Mouse (Mus musculus) layer of hippocampus, adult 9-10 months (tissue): Measurements from ENCODE around the gene Sfrp2.

Experiments used
- DNase-seq: peaks from one replicate; pipeline ENCODE4 v3.0.0; 2022; ENCODE audit warnings: low spot score

Gene Sfrp2

GRCm38 (mm10) chr3:83771160-83771869 is 5.2 kb downstream of the Sfrp2 start:
- DNase-seq = no peak

- no peak for DNase-seq
These were observed 7.2 kb downstream of the Sfrp2 start for GRCm38 (mm10) chr3:83773281-83773680.

GRCm38 (mm10) chr3:83775403-83775802 is 9.3 kb downstream of the Sfrp2 start:
- no peak for DNase-seq

- DNase-seq = no peak
These were observed 15.5 kb downstream of the Sfrp2 start for GRCm38 (mm10) chr3:83781460-83782222.

DNA sequence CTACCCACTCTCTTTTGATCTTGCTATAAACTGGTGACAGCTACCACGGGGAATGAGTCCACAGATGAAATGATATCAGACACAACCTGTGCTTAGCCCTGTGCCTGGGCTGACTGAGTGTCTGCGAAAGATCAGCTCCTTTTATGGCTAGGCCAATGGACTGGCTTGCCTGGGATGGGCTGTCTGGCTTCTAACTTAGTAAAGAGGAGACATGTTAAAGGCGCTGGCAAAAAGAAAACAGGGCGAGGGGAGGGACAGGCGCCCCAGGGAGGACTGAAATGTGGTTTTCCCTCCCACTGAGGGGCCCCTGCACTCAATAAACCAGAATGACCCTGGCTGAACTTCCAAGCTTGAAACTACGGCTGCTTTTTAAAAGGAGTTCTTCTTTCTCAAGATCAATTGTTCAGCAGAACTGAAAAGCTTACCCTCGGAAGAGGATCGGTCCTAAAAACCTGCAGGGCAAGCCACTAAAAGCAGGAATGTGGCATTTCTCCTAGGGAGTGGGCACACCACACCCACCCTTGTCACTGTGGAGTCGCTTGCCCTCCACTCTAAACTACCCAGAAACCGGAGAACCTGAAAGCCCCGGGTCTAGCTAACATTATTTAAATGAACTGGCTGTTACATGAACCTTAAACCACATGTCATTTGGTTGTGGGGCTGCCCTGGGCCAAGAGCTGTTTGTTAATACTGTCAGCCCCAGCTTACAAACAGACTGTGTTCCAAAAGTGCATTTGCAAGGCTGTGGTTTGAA is 17.8 kb downstream of the Sfrp2 start:
- no peak for DNase-seq

DNA sequence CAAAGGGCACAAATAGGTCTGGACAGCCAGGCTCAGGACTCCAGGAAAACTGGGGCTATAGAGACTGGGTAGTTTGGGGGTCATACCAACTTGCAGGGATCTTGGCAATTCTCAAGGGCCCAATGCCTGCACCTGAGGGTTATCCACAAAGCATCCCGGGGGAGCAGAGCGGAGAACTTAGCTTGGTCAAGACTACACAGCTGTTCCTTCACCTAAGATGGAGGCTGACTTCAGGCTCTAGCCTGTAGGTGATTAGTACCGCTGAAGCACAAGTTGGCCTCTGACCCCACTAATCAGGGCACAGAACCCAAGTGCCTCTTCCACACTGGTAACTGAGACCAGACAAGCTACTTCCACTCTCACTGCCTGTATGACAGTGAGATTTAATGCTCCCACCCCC is 18.6 kb downstream of the Sfrp2 start:
- DNase-seq = no peak

DNA sequence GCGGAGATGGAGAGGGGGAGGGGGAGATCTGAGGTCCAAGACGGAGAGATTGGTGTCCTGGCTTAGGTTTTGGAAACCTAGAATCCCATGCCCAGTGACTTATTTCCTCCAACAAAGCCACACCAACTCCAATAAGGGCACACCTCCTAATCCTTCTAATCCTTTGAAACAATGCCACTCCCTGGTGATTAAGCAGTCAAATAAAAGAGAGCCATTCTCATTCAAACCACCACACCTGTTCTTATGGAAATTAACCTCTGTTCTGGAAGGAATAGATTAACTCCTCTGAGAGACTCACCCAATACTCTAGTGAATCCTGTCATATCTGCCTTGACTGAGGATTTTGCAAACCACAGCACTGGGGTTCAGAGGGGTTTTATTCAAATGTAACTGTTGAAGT is 21.0 kb downstream of the Sfrp2 start:
- DNase-seq = no peak

GRCm38 (mm10) chr3:83787776-83788305 is 21.7 kb downstream of the Sfrp2 start:
- no peak for DNase-seq

DNA sequence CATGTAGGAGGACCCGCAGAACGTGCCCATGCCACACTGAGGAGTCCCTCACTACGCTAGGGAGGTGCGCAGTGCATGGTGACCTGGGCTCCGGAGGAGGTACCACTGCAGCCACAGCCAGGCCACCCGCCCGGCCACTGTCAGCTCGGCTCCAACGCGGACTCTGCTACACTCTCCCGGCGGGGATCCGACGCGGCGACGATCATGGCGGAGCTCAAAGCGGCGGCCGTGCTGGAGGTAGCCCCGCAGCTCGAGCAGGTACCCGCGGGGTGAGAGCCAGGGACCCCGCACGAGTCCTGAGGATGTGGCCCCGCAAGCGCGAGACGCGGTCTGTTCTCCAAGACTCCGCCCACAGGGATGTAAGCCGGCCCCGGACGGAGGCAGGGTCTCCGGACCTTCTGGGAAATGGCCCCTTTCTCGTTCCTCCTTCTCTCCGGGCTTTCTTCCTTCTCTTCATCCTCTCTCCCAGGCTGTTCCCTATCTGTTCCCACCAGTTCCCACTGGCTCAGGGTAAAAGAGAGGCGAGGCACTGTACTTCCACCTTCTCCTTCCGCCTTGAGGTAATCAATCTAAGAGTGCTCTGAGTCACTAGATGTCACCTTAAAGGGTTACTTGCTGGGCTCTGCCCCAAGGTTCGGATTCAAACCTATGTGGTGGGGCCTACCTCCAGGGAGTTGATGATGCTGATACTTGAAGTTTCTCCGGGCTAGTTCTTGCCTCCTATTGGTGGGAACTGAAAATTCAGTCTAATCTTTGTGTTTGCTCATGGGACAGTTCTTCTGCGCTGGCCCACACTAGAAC is 23.7 kb downstream of the Sfrp2 start:
- no peak for DNase-seq

DNA sequence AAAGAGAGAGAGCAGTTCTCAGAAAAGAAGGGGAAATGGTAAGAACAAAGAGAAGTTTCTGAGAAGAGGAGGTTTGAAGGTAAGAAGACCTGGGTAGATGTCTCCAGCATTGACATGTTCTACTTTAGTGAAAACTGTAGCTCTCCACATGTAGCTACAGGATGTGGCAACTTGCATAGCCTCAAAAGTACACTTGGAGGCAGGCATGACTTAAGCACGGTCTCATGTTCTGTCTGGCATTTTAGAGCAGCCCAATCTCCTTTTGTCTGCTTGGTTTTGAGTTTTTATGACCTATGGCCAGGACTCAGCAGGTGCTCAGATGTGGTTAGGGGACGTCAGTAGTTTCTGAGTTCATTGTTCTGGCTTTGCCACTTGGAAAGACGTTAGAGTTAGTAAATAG is 25.3 kb downstream of the Sfrp2 start:
- no peak for DNase-seq

GRCm38 (mm10) chr3:83797098-83797497 is 31.0 kb downstream of the Sfrp2 start:
- no peak for DNase-seq

DNA sequence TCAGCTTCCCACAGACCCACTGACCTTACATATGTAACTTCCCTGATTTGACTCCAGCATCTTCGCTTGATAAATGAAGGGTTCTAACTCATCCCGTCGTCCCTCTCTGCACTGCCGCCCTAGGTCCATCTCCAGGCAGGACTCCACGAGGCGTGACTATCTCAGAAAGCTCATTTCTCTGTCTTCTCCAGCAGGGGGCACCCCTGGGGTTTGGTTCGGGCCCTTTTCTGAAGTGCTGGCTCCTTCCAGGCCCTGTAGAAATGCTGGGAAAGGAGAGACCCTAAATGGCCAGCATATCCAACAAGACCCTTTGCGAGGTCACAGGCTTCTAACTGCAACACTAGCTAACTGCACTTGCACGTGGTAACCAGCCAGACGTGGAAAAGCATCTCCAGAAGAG is 31.7 kb downstream of the Sfrp2 start:
- DNase-seq = no peak

DNA sequence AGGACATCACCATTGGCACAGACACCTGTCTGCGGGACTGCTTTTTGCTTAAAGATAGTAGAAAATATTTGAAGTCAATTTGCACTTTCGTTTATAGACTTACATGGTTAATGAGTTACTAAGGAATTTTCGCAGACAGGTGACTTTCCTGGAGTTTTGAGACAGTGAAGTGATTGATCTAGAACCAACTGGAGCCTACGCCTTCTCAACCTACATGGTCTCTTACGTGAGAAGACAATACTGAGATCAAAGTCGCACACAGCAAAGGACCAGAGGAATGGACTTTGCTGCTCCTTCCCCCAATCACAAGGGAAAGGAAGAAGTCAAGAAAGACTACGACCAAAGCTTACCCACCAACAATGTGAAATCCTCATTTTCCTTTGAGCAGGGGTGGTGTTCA is 33.4 kb downstream of the Sfrp2 start:
- DNase-seq = no peak

GRCm38 (mm10) chr3:83801649-83802155 is 35.6 kb downstream of the Sfrp2 start:
- DNase-seq = no peak

DNA sequence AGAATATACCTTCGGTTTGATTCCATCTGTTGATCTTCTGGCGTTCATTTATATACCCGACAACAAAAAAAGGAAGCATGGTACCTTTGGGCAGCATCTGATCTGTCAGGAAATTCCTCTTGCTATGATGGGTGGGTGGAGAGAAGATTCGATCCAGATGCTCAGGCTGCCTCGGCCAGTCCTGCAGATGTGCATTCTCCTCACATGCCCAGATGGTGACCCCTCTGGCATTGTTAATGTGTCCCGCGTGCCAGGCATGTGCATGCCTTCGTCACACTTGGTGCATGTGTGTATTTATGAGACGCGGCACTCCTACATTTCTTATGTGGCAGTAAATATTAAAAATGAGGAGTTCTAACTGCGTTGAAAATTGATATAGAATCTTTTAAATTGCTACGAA is 42.4 kb downstream of the Sfrp2 start:
- no peak for DNase-seq

DNA sequence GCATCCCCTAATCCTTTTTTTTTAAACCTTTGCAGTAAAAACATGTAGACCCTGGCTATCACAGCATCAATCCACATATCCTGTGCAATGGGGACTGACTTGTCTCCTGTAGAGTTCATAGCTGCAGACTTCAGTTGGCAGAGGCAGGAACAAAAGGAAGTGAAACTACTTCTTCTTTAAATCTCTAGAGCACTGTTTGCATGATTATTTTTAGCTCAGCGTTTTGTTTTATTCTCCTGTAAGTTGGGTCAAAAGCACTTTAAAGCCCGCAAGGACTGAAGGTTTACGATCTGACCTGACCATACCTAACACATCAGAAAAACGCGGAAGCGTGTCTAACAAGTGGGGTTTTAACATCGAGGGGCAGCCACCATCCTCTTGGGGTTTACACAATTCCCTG is 45.9 kb downstream of the Sfrp2 start:
- no peak for DNase-seq

GRCm38 (mm10) chr3:83812863-83813262 is 46.7 kb downstream of the Sfrp2 start:
- DNase-seq = no peak

DNA sequence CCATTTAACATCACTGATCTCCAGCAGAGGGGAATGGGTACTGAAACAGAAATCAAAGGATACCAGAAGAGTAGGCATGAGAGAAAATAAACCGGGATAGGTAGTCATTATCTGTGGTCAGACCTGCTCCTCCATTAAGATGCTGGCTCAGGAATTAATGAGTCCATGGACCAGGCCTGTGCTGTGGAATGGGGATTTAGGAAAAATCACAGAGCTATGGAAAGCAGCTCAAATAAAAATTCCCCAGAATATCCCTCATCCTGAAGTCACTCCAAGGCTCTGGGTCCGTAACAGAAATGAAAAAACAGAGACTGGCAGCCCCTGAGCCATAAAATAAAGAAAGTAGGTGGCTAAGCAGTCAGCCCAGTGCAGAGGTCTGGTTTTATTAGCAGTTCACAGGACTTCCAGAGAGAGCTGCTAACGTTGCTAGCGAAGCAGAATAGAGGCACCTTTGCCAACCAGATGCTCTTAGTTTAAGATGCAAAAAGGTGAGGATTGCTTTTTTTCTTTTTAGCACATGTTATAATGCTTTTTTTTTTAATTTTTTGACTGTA is 50.3 kb downstream of the Sfrp2 start:
- no peak for DNase-seq

DNA sequence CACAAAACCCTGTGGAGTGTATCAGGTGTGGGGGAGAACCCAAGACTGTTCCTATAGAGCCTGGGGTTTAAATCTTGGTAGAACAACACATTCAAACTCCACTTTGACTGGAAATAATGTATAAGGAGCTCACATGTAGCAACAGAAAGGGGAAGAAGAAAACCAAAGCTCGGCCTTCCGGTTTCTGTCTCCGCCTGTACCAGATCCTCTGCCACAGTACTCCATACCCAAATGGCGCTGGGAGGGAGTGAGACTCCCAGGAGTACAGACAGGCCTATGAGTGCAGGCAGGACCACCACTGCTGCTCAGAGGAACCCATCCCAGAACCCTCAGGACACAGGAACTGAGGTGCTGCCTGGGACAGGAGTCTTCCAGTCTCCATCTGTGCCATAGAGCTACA is 57.7 kb downstream of the Sfrp2 start:
- DNase-seq = no peak
